Mouse (Mus musculus): ENCODE measurements at regions not wholly inside any gene's neighbourhood (a gene's known extent, or its start where the extent isn't known, plus 50 kb on each side); places are given as distances from the start of the nearest gene placed in this dataset.

GRCm38 (mm10) chr4:16820371-16820770, 2784.9 kb upstream of the Gm12353 start:
- no peak for DNase-seq (ENCODE audit: low spot score in 2 of 2)
- intact Hi-C loops (cut with DNase I) = no loop called here

- no peak for DNase-seq (ENCODE audit: low spot score in 2 of 2)
- intact Hi-C loops (cut with DNase I) = no loop called here
Observed at GRCm38 (mm10) chr4:16831598-16831997, 2773.7 kb upstream of the Gm12353 start.

- intact Hi-C loops (cut with DNase I) = no loop called here
- DNase-seq (ENCODE audit: low spot score in 2 of 2) = peak; percentile 34 to 45
Observed at GRCm38 (mm10) chr4:16848096-16848495, 2757.2 kb upstream of the Gm12353 start.

- DNase-seq (ENCODE audit: low spot score in 2 of 2) = peak; percentile 38 to 52
- intact Hi-C loops (cut with DNase I) = no loop called here
Observed at GRCm38 (mm10) chr4:16852670-16853069, 2752.6 kb upstream of the Gm12353 start.

Data from left cerebral cortex, postnatal 36 days (tissue).